Mouse (Mus musculus) heart, adult 11 months (tissue): Measurements from ENCODE around the gene Cdc42ep2.

Source experiments
- DNase-seq: peaks from one replicate; pipeline ENCODE4 v3.0.0; 2022

Cdc42ep2 gene

GRCm38 (mm10) chr19:5940173-5940572 lies 15.6 kb upstream of the Cdc42ep2 start:
- peak; percentile 99 for DNase-seq

DNA sequence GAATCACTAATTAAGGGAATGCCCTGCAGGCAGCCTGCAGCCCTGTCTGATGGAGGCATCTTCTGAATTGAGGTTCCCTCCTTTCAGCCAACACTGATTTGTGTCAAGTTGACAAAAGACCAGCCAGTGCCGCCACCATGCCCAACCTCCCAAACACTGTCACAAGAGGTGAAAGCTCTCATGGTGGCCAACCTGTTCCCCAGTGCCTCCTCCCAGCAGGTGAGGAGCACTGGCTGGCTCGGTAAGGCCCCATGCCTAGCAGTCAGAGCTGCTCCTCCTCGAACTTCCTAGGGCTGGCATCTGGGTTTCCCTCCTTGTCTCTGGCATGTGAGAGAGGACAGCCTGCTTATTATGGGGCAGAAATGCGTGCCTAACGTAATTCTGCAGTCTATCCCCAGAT lies 15.1 kb upstream of the Cdc42ep2 start:
- peak; percentile 90 for DNase-seq

DNA sequence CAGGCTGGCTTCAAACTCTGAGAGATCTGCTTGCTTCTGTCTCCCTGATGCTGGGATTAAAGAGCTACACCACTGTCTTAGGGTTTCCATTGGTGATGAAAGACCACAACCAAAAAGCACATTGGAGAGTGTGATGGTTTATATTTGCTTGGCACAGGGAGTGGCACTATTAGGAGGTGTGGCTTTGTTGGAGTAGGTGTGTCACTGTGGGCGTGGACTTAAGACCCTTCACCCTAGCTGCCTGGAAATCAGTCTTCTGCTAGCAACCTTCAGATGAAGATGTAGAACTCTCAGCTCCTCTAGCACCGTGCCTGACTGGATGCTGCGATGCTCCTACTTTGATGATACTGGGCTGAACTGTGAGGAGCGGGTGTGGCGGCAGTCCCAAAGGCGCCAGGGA lies 13.9 kb upstream of the Cdc42ep2 start:
- peak; percentile 78 for DNase-seq

GRCm38 (mm10) chr19:5937836-5938406 lies 13.3 kb upstream of the Cdc42ep2 start:
- DNase-seq: peak; percentile 94

GRCm38 (mm10) chr19:5937095-5937835 lies 12.6 kb upstream of the Cdc42ep2 start:
- DNase-seq: peak; percentile 95

DNA sequence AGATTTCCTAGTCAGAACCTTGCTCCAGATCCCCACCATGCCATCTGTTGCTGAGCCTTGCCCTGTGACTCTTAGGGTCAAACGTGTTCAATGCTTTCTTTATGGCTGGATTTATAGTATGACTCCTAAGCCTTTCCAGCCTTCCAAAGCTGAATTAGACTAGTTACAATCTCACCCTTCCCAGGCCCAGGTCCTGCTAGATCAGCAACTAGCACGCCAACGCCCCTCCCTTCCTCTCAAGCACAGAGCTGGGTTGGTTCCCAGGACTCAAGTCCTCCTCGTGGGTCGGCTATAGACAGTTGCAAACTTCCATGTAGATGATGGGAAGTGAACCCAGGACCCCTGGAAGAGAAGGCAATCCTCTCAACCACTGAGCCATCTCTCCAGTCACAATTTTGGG lies 11.1 kb upstream of the Cdc42ep2 start:
- peak; percentile 97 for DNase-seq

DNA sequence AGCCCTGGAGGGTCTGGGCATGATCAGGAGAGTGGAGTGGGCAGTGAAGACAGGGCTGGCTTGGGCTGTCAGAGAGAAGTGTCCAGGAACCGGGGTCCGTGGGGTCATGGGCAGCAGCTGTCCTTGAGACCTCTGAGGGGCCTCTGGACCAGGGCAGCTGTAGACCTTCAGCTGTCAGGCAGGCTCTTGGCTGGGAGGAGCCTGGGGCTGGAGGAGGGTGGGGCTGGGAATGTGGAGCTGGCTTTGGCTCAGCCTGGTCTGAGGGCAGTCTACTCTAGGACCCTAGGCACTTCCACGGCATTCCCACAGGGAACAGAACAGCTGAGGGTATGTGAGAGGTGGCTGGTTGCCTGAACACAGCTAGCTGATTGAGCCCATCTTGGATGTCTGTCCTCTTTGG lies 10.7 kb upstream of the Cdc42ep2 start:
- DNase-seq: peak; percentile 98

GRCm38 (mm10) chr19:5929634-5930596 lies 5.3 kb upstream of the Cdc42ep2 start:
- DNase-seq: peak; percentile 98

GRCm38 (mm10) chr19:5928546-5928945 lies 3.9 kb upstream of the Cdc42ep2 start:
- DNase-seq: peak; percentile 90

DNA sequence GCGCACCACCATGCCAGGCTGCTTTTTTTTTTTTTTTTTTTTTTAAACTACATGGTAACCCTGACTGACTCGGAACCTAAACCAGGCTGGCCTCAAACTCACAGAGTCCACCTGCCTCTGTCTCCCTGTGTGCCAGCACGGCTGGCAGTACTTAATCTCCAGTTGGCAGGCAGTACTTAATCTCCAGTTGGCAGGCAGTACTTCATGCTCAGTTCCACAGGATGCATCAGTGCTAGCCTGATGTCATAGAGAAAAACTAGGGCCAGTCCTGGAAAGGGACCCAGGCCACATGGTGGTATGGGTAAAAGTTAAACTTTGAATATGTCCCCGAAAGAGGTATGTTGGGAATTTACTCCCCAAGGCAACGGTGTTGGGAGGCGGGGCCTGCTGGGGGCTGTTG lies 3.5 kb upstream of the Cdc42ep2 start:
- DNase-seq: peak; percentile 72

- peak; percentile 83 for DNase-seq
Measured at GRCm38 (mm10) chr19:5927532-5927931, 2.9 kb upstream of the Cdc42ep2 start.

GRCm38 (mm10) chr19:5927026-5927425 lies 2.4 kb upstream of the Cdc42ep2 start:
- DNase-seq: peak; percentile 92

DNA sequence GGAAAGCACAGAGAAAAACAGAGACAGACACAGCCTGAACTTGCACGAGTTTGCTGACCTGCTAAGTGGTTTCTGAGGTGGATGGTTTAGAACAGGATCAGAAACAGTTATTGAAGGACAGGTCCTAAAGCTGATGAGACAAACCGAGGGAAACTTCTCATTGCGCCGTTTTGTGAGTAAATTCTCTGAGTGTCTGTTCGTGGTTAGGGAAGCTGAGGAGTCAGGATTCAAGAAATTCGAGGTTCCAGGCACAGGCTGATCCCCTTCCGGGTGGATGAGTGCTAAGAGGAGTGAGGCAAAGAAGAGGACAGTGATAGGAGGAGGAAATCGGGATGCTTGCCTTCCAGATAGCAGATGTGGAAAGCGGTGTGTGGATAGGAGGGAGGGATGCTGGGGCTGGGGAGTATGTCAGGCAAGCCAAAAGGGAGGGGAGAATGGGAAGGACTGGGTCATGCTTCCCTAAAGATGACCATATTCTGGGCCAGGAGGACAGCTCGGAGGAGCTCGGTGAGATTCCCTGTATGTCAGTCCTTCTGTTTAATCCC lies 767 bp upstream of the Cdc42ep2 start:
- peak; percentile 92 for DNase-seq

DNA sequence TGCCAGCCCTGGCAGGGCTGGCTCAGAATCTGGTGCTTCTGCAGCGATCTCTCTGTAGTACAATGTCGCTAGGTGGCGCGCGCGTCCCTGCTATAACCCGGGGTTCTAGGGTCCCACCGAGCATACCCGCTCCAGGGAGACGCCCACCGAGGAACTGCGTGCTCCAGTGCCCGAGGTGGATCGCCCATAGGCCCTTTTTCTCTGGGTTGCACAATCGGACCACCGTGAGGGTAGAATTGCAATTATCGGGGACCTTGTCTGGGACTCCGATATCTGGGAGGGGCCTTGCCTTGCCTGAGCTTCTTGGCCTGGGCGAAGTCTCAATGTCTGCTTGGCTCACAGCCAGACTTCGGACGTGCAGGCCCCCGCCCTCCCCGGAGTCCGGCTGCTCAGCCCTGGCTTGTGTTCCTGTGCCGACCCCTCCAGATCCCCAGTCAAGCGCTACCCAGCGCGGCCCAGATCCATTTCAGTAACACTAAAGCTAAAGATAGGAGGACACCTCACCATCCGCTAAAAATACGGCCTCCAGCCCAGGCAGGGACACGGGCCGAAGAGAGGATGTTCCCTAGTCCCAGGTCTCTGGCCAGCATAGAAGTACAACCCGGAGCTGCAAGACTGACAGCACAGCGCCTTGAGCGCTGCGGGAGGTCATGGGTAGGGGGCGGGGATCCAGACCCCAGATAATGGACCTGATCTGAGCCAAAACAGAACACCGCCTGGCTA lies 465 bp downstream of the Cdc42ep2 start:
- DNase-seq: peak; percentile 99

GRCm38 (mm10) chr19:5922963-5923362 lies 1.7 kb downstream of the Cdc42ep2 start:
- peak; percentile 89 for DNase-seq

DNA sequence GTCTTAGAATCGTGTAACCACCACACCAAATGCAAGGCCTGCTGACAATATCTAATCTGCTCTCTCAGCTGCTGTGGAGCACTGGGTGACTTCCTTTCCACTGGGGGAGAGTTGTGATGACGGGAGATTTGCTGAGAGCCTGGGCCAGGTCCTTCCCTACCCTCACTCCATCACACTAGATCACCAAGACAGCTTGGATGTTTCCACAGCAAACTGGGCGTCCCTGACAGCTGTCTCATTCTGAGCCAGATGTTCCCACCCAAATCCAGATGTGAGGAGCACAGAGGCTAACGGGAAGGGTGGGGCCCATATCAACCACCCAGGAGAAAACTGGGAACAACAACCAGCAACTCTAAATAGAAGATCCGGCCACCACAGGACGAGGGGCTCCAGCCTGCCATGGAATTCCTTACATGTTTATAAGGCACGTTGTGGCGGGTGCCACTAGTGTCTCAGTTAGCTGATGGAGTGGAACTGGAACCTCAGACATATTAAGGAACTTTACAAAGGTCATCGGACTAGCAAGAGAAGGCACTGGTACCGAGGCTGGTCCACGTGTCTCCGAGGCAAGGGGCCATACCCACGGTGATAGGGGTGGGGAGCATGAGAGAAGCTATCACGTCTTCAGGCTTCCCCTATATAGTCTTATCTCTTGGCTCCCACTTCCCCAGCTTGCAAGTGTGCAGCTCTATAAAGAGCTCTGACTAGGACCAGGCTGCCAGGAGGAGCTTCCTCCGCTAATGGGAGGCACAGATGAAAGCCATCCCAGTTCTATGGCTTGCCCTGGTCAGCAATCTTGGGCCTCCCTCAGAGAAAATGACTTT lies 2.3 kb downstream of the Cdc42ep2 start:
- DNase-seq: peak; percentile 99

DNA sequence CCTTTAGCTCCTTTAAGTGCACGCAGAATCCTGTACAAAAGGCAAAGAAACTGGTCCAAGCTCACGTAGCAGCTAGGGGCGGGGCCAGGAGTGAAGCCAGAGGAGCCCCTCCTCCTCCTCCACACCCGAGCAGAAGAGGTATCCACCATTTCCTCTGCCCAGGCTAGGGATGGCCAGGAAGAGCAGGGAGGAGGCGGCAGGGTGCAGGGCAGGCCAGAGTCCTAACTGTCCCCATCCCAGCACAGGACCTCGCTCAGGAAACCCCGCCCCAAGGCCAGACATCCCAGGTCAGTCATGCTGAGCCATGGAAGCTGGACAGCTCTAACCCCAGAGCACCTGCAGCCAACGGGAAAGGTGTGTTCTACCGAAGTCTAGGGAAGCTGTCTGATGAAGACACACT lies 2.9 kb downstream of the Cdc42ep2 start:
- peak; percentile 98 for DNase-seq

- no peak for DNase-seq
Measured at GRCm38 (mm10) chr19:5913007-5913719, 11.5 kb downstream of the Cdc42ep2 start, which contains the start of gene Dpf2. Gene Dpf2 (minus strand): TSS chr19:5913010.

- DNase-seq: peak; percentile 100
Measured at GRCm38 (mm10) chr19:5912103-5913006, 12.3 kb downstream of the Cdc42ep2 start.
